Mouse (Mus musculus): ENCODE measurements around the gene Zdhhc17. TPM values are rescaled to one million over a fixed set of nuclear protein-coding genes. Genes with fewer than 3 reads are reported as not detected.

The Zdhhc17 gene
- polyA plus RNA-seq, 1 experiment from 2014 or later = 29.8 TPM

GRCm38 (mm10) chr10:110951748-110952147 is 58.2 kb downstream of the Zdhhc17 start:
- WGBS = 82% methylated on average over 4 of the region's 4 CpGs
- H3K9me3 ChIP-seq = no peaks in the 10 kb centered on the region
- no peak overlapping the region for H3K4me3 ChIP-seq
- H3K27ac ChIP-seq = no peak overlapping the region
- H3K4me2 ChIP-seq = no peak overlapping the region
- no peaks in the 10 kb centered on the region for H3K27me3 ChIP-seq
- no peaks in the 10 kb centered on the region for H3K4me1 ChIP-seq
- ATAC-seq (ENCODE audit: insufficient number of reproducible peaks, insufficient read depth, low FRiP score, low TSS enrichment, low read depth) = no peak
- no peak overlapping the region for H3K9ac ChIP-seq
- H3K36me3 ChIP-seq = peaks cover 47% of the 10 kb centered on the region

DNA sequence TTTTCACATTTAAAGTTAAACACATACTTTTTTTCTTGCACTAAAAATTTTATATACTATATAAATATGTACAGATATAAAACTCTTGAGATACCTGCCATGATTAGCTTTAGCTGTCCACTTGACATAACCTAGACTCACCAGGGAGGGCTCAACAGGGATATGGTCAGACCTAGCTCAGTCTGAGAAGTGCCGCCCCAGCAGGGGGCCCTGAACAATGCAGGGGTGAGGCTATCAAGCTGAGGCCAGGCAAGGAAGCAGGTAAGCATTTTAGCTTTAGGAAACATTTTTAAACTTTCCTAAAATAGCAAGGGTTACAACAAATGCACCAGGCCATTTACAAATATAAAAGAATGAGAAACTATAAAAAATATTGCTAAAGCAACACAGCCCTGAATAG is 58.8 kb downstream of the Zdhhc17 start:
- H3K4me3 ChIP-seq = no peak overlapping the region
- ATAC-seq (ENCODE audit: insufficient number of reproducible peaks, insufficient read depth, low FRiP score, low TSS enrichment, low read depth) = no peak
- H3K27me3 ChIP-seq = no peaks in the 10 kb centered on the region
- peaks cover 45% of the 10 kb centered on the region for H3K36me3 ChIP-seq
- no peak overlapping the region for H3K27ac ChIP-seq
- H3K9ac ChIP-seq = no peak overlapping the region
- no peaks in the 10 kb centered on the region for H3K9me3 ChIP-seq
- 93% methylated on average over 1 of the region's 1 CpGs for WGBS
- no peak overlapping the region for H3K4me2 ChIP-seq
- no peaks in the 10 kb centered on the region for H3K4me1 ChIP-seq

- Histone ChIP-seq H3K4me2 (no peak overlapping the region), H3K9me3 (no peaks in the 10 kb centered on the region), H3K27ac (no peak overlapping the region), H3K4me3 (no peak overlapping the region), H3K9ac (no peak overlapping the region), H3K27me3 (no peaks in the 10 kb centered on the region), H3K4me1 (no peaks in the 10 kb centered on the region), H3K36me3 (peaks cover 49% of the 10 kb centered on the region)
- 90% methylated on average over 4 of the region's 4 CpGs for WGBS
- no peak for ATAC-seq (ENCODE audit: insufficient number of reproducible peaks, insufficient read depth, low FRiP score, low TSS enrichment, low read depth)
Measured at GRCm38 (mm10) chr10:110947574-110947973, 62.4 kb downstream of the Zdhhc17 start.

GRCm38 (mm10) chr10:110945966-110946365 is 64.0 kb downstream of the Zdhhc17 start:
- Histone ChIP-seq H3K27me3 (no peaks in the 10 kb centered on the region), H3K4me1 (no peaks in the 10 kb centered on the region), H3K4me2 (no peak overlapping the region), H3K9ac (no peak overlapping the region), H3K4me3 (no peak overlapping the region), H3K36me3 (peaks cover 54% of the 10 kb centered on the region), H3K27ac (no peak overlapping the region), H3K9me3 (no peaks in the 10 kb centered on the region)
- 82% methylated on average over 12 of the region's 12 CpGs for WGBS
- no peak for ATAC-seq (ENCODE audit: insufficient number of reproducible peaks, insufficient read depth, low FRiP score, low TSS enrichment, low read depth)

DNA sequence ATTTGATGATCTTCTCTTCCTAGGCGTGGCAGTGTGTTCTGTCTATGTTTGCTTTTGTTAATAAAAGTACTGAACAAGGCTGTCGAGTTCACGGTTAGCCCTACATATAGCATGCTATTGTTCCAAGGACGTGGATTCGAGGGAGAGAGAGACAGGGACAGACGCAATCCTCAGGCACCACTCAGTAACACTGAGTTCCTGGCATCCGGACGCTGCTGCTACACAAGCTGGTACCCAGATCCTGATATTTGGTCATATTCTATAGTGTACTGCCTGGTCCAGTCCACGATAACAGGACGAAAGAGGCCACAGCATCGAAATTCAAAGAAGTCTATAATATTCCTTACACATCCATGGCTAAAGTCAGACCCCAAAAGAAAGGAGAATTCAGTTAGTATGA is 65.8 kb downstream of the Zdhhc17 start:
- no peak overlapping the region for H3K4me3 ChIP-seq
- no peak overlapping the region for H3K9ac ChIP-seq
- H3K4me2 ChIP-seq = no peak overlapping the region
- H3K36me3 ChIP-seq = peaks cover 42% of the 10 kb centered on the region
- H3K27me3 ChIP-seq = no peaks in the 10 kb centered on the region
- ATAC-seq (ENCODE audit: insufficient number of reproducible peaks, insufficient read depth, low FRiP score, low TSS enrichment, low read depth) = no peak
- H3K4me1 ChIP-seq = no peaks in the 10 kb centered on the region
- no peaks in the 10 kb centered on the region for H3K9me3 ChIP-seq
- no peak overlapping the region for H3K27ac ChIP-seq
- 90% methylated on average over 11 of the region's 11 CpGs for WGBS

GRCm38 (mm10) chr10:110942806-110943205 is 67.1 kb downstream of the Zdhhc17 start:
- no peaks in the 10 kb centered on the region for H3K9me3 ChIP-seq
- 87% methylated on average over 9 of the region's 9 CpGs for WGBS
- no peak overlapping the region for H3K4me2 ChIP-seq
- H3K9ac ChIP-seq = no peak overlapping the region
- no peak for ATAC-seq (ENCODE audit: insufficient number of reproducible peaks, insufficient read depth, low FRiP score, low TSS enrichment, low read depth)
- no peaks in the 10 kb centered on the region for H3K4me1 ChIP-seq
- H3K27ac ChIP-seq = no peak overlapping the region
- no peak overlapping the region for H3K4me3 ChIP-seq
- peaks cover 55% of the 10 kb centered on the region for H3K36me3 ChIP-seq
- no peaks in the 10 kb centered on the region for H3K27me3 ChIP-seq

DNA sequence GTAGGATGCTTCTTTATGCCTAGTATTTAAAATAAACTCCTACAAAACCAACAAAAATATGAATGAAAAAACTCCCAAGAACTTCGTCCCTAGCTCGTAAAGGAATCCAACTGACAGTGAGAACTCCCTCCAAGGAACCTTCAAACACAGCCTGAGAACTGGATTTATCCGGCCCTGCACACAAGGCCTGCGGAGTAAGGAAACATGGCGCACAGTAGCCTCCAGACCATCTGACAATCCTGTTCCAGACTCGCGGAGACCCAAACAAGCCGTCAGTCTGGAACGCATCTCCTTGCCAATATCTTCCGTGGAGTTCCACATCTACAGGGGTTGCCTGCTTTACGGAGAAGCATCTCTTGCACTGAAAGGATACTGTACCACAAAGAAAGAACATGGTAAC is 68.0 kb downstream of the Zdhhc17 start:
- Histone ChIP-seq H3K27me3 (no peaks in the 10 kb centered on the region), H3K4me2 (no peak overlapping the region), H3K27ac (no peak overlapping the region), H3K36me3 (peaks cover 56% of the 10 kb centered on the region), H3K4me3 (no peak overlapping the region), H3K9me3 (no peaks in the 10 kb centered on the region), H3K9ac (no peak overlapping the region), H3K4me1 (no peaks in the 10 kb centered on the region)
- WGBS = 94% methylated on average over 11 of the region's 11 CpGs
- ATAC-seq (ENCODE audit: insufficient number of reproducible peaks, insufficient read depth, low FRiP score, low TSS enrichment, low read depth) = no peak

DNA sequence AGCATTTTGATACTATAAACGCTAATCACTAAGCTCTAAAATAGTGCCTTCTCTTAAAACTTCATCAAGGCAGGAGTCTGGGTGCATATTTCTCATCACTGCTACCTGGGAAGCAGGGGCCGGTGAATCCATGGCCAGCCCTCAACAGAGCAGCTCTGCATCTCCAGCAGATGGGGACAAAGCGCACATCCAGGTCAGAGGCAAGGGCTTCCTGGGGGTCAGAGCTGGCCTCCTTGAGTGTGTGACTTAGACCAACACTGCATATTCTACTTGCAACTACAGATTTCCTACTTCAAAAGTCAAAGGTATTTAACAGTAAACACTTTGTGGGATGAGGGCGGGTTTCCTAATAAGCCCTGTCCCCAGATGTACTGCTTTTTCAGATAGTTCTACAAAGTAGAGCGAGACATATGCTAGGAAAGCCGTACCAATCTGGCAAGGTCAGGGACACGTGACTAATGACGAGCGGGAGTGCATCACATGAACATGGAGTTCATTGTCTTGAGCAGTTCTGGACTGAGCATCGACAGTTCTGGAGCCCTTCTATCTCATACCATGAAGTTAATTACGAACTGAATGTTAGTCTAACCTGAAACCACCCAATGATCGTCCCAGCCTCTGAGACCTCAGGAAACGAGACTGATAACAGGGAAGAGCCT is 69.1 kb downstream of the Zdhhc17 start:
- no peak overlapping the region for H3K9ac ChIP-seq

DNA sequence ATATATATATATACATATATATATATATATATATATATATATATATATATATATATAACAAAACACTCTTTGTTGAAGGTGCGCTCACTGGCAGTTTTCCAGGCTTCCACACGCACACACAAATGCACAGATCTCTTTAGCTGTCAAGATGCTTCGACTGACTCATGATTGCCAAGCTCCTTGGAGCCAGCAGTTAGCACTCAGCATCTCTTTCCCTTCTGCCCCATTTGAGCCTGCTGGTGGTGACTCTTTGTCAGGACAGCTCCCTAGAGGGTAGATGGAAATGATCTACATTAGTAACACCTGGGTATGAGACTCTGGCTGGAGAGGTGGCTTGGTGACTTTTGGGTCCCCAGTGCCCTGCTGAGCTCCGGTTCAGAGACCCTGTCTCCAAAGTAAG is 70.2 kb downstream of the Zdhhc17 start:
- 75% methylated on average over 4 of the region's 4 CpGs for WGBS
- H3K36me3 ChIP-seq = peaks cover 48% of the 10 kb centered on the region
- no peaks in the 10 kb centered on the region for H3K9me3 ChIP-seq
- H3K9ac ChIP-seq = no peak overlapping the region
- H3K27me3 ChIP-seq = no peaks in the 10 kb centered on the region
- H3K27ac ChIP-seq = no peak overlapping the region
- no peaks in the 10 kb centered on the region for H3K4me1 ChIP-seq
- no peak overlapping the region for H3K4me2 ChIP-seq
- no peak for ATAC-seq (ENCODE audit: insufficient number of reproducible peaks, insufficient read depth, low FRiP score, low TSS enrichment, low read depth)
- no peak overlapping the region for H3K4me3 ChIP-seq

More for the DNA sequence above, 69.1 kb downstream of the Zdhhc17 start:
- no peaks in the 10 kb centered on the region for H3K27me3 ChIP-seq
- H3K9me3 ChIP-seq = no peaks in the 10 kb centered on the region
- no peak for ATAC-seq (ENCODE audit: insufficient number of reproducible peaks, insufficient read depth, low FRiP score, low TSS enrichment, low read depth)
- H3K4me1 ChIP-seq = no peaks in the 10 kb centered on the region
- peaks cover 53% of the 10 kb centered on the region for H3K36me3 ChIP-seq
- H3K4me3 ChIP-seq = no peak overlapping the region
- WGBS = 86% methylated on average over 13 of the region's 13 CpGs
- no peak overlapping the region for H3K4me2 ChIP-seq
- H3K27ac ChIP-seq = no peak overlapping the region; the same call in 1 of the 2 replicates

GRCm38 (mm10) chr10:110938841-110939549 is 70.9 kb downstream of the Zdhhc17 start:
- Histone ChIP-seq H3K4me1 (no peaks in the 10 kb centered on the region), H3K9me3 (no peaks in the 10 kb centered on the region), H3K9ac (no peak overlapping the region), H3K36me3 (peaks cover 44% of the 10 kb centered on the region), H3K4me2 (no peak overlapping the region), H3K27me3 (no peaks in the 10 kb centered on the region), H3K27ac (no peak overlapping the region), H3K4me3 (no peak overlapping the region)
- no peak for ATAC-seq (ENCODE audit: insufficient number of reproducible peaks, insufficient read depth, low FRiP score, low TSS enrichment, low read depth)
- WGBS = 89% methylated on average over 19 of the region's 19 CpGs

- Histone ChIP-seq H3K27ac (no peak overlapping the region), H3K4me2 (no peak overlapping the region), H3K4me3 (no peak overlapping the region), H3K4me1 (no peaks in the 10 kb centered on the region; the same call in 1 of the 2 replicates), H3K9ac (no peak overlapping the region), H3K9me3 (no peaks in the 10 kb centered on the region), H3K27me3 (no peaks in the 10 kb centered on the region), H3K36me3 (peaks cover 44% of the 10 kb centered on the region)
- no peak for ATAC-seq (ENCODE audit: insufficient number of reproducible peaks, insufficient read depth, low FRiP score, low TSS enrichment, low read depth)
- WGBS = 91% methylated on average over 7 of the region's 7 CpGs
Measured at GRCm38 (mm10) chr10:110938361-110938760, 71.6 kb downstream of the Zdhhc17 start.

GRCm38 (mm10) chr10:110935669-110936068 is 74.3 kb downstream of the Zdhhc17 start:
- no peak for ATAC-seq (ENCODE audit: insufficient number of reproducible peaks, insufficient read depth, low FRiP score, low TSS enrichment, low read depth)
- H3K27me3 ChIP-seq = no peaks in the 10 kb centered on the region

More at GRCm38 (mm10) chr10:110935669-110936068, 74.3 kb downstream of the Zdhhc17 start:
- H3K4me1 ChIP-seq = peaks cover 18% of the 10 kb centered on the region
- H3K4me2 ChIP-seq = no peak overlapping the region
- 71% methylated on average over 7 of the region's 7 CpGs for WGBS
- no peak overlapping the region for H3K27ac ChIP-seq
- no peak overlapping the region for H3K9ac ChIP-seq
- H3K4me3 ChIP-seq = no peak overlapping the region
- H3K36me3 ChIP-seq = peaks cover 26% of the 10 kb centered on the region
- no peaks in the 10 kb centered on the region for H3K9me3 ChIP-seq
